Mouse (Mus musculus): ENCODE results near the gene Abca13.

The Abca13 gene

DNA sequence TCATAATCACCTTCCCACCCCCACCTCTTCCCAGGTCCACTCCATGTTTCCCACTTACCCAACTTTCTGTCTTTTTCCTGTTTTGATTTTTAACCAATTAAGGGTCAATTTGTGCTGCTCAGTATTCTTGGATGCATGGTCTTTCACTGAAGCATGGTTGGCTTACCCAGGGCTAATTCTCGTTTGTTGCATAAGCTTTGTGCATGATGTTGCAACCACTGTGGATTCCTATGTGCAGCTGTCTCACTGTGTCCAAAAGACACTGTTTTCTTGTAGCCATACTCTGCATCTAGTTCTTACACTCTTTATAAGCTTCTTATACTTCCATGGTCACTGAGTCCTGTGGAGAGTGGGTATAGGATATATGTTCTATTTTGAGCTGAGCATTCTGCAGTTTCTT, 477.7 kb downstream of the Abca13 start:
- no peak for DNase-seq (ENCODE audit: low read depth, low spot score)

DNA sequence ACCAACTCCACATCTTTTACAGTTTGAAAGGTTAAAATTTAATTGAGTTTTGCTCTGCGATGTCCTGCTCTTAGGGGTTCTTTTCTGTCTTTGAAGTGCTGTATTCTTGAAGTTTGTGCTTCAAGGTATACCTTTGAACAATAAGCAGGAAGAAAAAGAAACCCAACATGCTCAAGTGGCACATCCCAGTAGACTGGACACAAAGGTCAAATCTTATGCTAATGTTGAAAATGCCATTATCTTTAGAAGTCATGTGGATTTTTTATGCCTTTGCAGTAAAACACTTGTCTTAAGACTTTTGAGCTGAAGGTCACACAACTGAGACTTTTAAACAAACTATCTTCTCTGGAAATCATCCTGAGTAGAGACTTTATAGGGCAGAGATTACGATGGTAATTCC, 493.2 kb downstream of the Abca13 start:
- no peak for DNase-seq (ENCODE audit: low read depth, low spot score)

DNA sequence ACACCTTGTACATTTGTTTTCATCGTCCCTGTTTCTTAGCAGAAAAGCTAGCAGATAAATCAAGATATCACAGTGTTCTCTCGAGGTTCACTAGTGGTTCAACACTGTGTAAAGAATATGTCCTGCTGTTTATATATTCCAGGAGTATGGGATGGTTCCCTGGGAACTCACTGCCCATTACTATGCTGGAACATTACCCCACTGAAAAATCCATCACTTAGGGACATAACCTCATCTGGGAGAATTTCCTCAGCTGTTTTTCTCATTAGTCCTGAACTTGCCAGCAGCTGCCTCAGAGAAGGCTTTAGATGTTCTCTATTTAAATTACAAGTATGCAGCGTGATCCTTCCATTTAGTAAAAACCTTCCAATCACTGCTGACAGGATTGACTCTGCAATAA, 513.4 kb downstream of the Abca13 start:
- no peak for DNase-seq (ENCODE audit: low read depth, low spot score)

DNA sequence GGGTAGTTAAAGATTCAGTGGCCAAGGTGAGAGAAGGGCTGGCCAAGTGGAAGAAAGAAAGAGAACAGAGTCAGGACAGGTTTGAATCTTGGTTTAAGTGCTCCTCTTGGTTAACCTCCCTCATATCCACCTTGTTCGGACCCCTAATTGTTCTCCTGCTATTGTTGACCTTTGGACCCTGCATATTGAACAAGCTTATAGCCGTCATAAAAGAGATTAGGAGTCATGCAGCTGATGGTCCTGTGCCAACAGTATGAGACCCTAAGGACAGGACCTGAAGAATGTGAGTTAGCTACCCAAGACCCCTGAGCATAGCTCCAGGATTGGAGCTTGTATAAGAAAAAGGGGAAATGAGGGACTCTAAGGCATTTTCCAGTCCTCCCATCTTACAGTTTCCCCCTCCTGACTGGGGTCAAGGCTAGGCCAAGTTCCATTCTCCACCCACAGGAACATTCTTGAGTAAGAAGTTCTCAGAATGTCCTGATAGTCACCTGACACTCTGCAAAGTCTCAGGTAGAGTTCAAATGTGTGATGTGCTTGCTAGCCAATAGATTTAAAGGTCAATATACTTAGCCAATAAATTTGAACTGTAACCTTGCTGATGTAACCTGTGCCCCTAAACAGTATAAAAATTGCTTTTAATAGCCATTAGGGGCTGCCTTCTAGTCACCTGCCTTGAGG, 536.2 kb downstream of the Abca13 start:
- no peak for DNase-seq (ENCODE audit: low read depth, low spot score)

- DNase-seq (ENCODE audit: low read depth, low spot score): no peak
Measured at GRCm38 (mm10) chr11:9731300-9731699, 539.6 kb downstream of the Abca13 start.

Measured in 3T3-L1 (cell line).